Mouse (Mus musculus) spleen, postnatal 10 days (tissue): Measurements from ENCODE around the gene Fes.

Experiments used
- DNase-seq, 2 experiments: peaks; one replicate each; pipeline ENCODE4 v3.0.0; 2021 to 2022; ENCODE audit warnings: low spot score in 2 of 2

Gene Fes

GRCm38 (mm10) chr7:80374733-80375132 is 13.0 kb downstream of the Fes start:
- DNase-seq: no peak

- DNase-seq: no peak
Measured at GRCm38 (mm10) chr7:80374280-80374679, 13.5 kb downstream of the Fes start.

GRCm38 (mm10) chr7:80373850-80374249 is 13.9 kb downstream of the Fes start:
- no peak for DNase-seq

- no peak for DNase-seq
Measured at GRCm38 (mm10) chr7:80373352-80373751, 14.4 kb downstream of the Fes start.

- DNase-seq: no peak
Measured at GRCm38 (mm10) chr7:80372667-80373066, 15.1 kb downstream of the Fes start.

- no peak for DNase-seq
Measured at GRCm38 (mm10) chr7:80372166-80372565, 15.6 kb downstream of the Fes start.

GRCm38 (mm10) chr7:80371041-80371751 is 16.6 kb downstream of the Fes start, which contains the start of gene Man2a2:
Gene Man2a2 (minus strand): TSS chr7:80371375.
- DNase-seq: peak; percentile 60 to 81

- DNase-seq: peak; percentile 51 to 83
Measured at GRCm38 (mm10) chr7:80370649-80371040, 17.1 kb downstream of the Fes start.

GRCm38 (mm10) chr7:80369967-80370431 is 17.7 kb downstream of the Fes start:
- DNase-seq: no peak

- DNase-seq: no peak
Measured at GRCm38 (mm10) chr7:80369461-80369860, 18.3 kb downstream of the Fes start.

GRCm38 (mm10) chr7:80368635-80369421 is 18.9 kb downstream of the Fes start:
- DNase-seq: no peak

GRCm38 (mm10) chr7:80368009-80368408 is 19.7 kb downstream of the Fes start:
- DNase-seq: no peak

GRCm38 (mm10) chr7:80367232-80367631 is 20.5 kb downstream of the Fes start:
- no peak for DNase-seq

GRCm38 (mm10) chr7:80365759-80366158 is 22.0 kb downstream of the Fes start:
- no peak for DNase-seq

GRCm38 (mm10) chr7:80360435-80360834 is 27.3 kb downstream of the Fes start:
- DNase-seq: no peak

GRCm38 (mm10) chr7:80358039-80358438 is 29.7 kb downstream of the Fes start:
- DNase-seq: no peak

GRCm38 (mm10) chr7:80357156-80357555 is 30.6 kb downstream of the Fes start:
- no peak for DNase-seq

- no peak for DNase-seq
Measured at GRCm38 (mm10) chr7:80356351-80356750, 31.4 kb downstream of the Fes start.

GRCm38 (mm10) chr7:80352920-80353319 is 34.8 kb downstream of the Fes start:
- DNase-seq: no peak

- no peak for DNase-seq
Measured at GRCm38 (mm10) chr7:80350808-80351207, 36.9 kb downstream of the Fes start.

- DNase-seq: no peak
Measured at GRCm38 (mm10) chr7:80347670-80348586, 39.8 kb downstream of the Fes start.

GRCm38 (mm10) chr7:80346830-80347229 is 40.9 kb downstream of the Fes start:
- no peak for DNase-seq
